Mouse (Mus musculus) thymus, postnatal 4 days (tissue): Measurements from ENCODE around the gene Fam169b.

Experiments
- DNase-seq: peaks from one replicate; pipeline ENCODE4 v3.0.0; 2021

Fam169b gene

GRCm38 (mm10) chr7:68286526-68287481 is 13.2 kb downstream of the Fam169b start:
- DNase-seq = peak; percentile 62

GRCm38 (mm10) chr7:68287582-68287981 is 13.9 kb downstream of the Fam169b start:
- peak; percentile 43 for DNase-seq

GRCm38 (mm10) chr7:68288000-68288399 is 14.4 kb downstream of the Fam169b start:
- peak; percentile 60 for DNase-seq

- peak; percentile 67 for DNase-seq
These were observed 15.4 kb downstream of the Fam169b start for GRCm38 (mm10) chr7:68289081-68289480.

GRCm38 (mm10) chr7:68291603-68292002 is 18.0 kb downstream of the Fam169b start:
- DNase-seq = no peak

- DNase-seq = no peak
These were observed 20.6 kb downstream of the Fam169b start for GRCm38 (mm10) chr7:68293997-68294789.

- DNase-seq = no peak
These were observed 22.8 kb downstream of the Fam169b start for GRCm38 (mm10) chr7:68296487-68296886.

- no peak for DNase-seq
These were observed 24.9 kb downstream of the Fam169b start for GRCm38 (mm10) chr7:68298381-68299076.

GRCm38 (mm10) chr7:68301160-68301559 is 27.5 kb downstream of the Fam169b start:
- DNase-seq = no peak

- peak; percentile 78 for DNase-seq
These were observed 29.2 kb downstream of the Fam169b start for GRCm38 (mm10) chr7:68302586-68303433.

GRCm38 (mm10) chr7:68303685-68304084 is 30.0 kb downstream of the Fam169b start:
- DNase-seq = no peak

- DNase-seq = no peak
These were observed 32.3 kb downstream of the Fam169b start for GRCm38 (mm10) chr7:68305781-68306575.

GRCm38 (mm10) chr7:68306756-68307155 is 33.1 kb downstream of the Fam169b start:
- DNase-seq = no peak

GRCm38 (mm10) chr7:68311469-68311868 is 37.8 kb downstream of the Fam169b start:
- DNase-seq = no peak

- DNase-seq = no peak
These were observed 38.8 kb downstream of the Fam169b start for GRCm38 (mm10) chr7:68312395-68312794.

GRCm38 (mm10) chr7:68313038-68313782 is 39.6 kb downstream of the Fam169b start:
- DNase-seq = no peak

GRCm38 (mm10) chr7:68314286-68314685 is 40.6 kb downstream of the Fam169b start:
- DNase-seq = no peak

- no peak for DNase-seq
These were observed 41.4 kb downstream of the Fam169b start for GRCm38 (mm10) chr7:68315068-68315467.

- DNase-seq = no peak
These were observed 44.6 kb downstream of the Fam169b start for GRCm38 (mm10) chr7:68318006-68318788.

- DNase-seq = no peak
These were observed 45.3 kb downstream of the Fam169b start for GRCm38 (mm10) chr7:68318979-68319378.
